Mouse (Mus musculus) heart, embryonic 11.5 days (tissue): ENCODE measurements at regions not wholly inside any gene's neighbourhood (a gene's known extent, or its start where the extent isn't known, plus 50 kb on each side); places are given as distances from the start of the nearest gene placed in this dataset.

ENCODE experiments used
- ATAC-seq: fragments of 200-750 bp; cut with Nextera tagmentation; replicated peaks from 2 replicates; pipeline ENCODE4 v1.8.0; 2017; ENCODE audit warnings: moderate library complexity; ENCODE audit not compliant: insufficient number of reproducible peaks, low FRiP score, low TSS enrichment
- H3K27ac ChIP-seq: fragments of 300-500 bp; sonication (generic); 2 replicates; pipeline ENCODE4 v1.5.1; 2014; ENCODE audit warnings: mild to moderate bottlenecking, low read depth, low read length
- H3K27me3 ChIP-seq: fragments of 300-500 bp; sonication (generic); 2 replicates; pipeline ENCODE4 v1.6.1; 2014; ENCODE audit warnings: mild to moderate bottlenecking, low read length, mixed read lengths; ENCODE audit not compliant: control insufficient read depth, insufficient read depth
- H3K36me3 ChIP-seq: fragments of 300-500 bp; sonication (generic); 2 replicates; pipeline ENCODE4 v1.6.1; 2014; ENCODE audit warnings: mild to moderate bottlenecking, low read length, moderate library complexity, mixed read lengths; ENCODE audit not compliant: control insufficient read depth, insufficient read depth
- H3K4me1 ChIP-seq: fragments of 300-500 bp; sonication (generic); 2 replicates; pipeline ENCODE4 v1.6.1; 2014; ENCODE audit warnings: low read length; ENCODE audit not compliant: control insufficient read depth, insufficient read depth
- H3K4me2 ChIP-seq: fragments of 300-500 bp; sonication (generic); 2 replicates; pipeline ENCODE4 v1.6.1; 2014; ENCODE audit warnings: mild to moderate bottlenecking, moderate library complexity
- H3K4me3 ChIP-seq: fragments of 300-500 bp; sonication (generic); 2 replicates; pipeline ENCODE4 v1.5.1; 2014; ENCODE audit warnings: low read depth, low read length
- H3K9ac ChIP-seq: fragments of 300-500 bp; sonication (generic); 2 replicates; pipeline ENCODE4 v1.6.1; 2014; ENCODE audit warnings: mild to moderate bottlenecking, low read depth, low read length, moderate library complexity
- H3K9me3 ChIP-seq: fragments of 300-500 bp; sonication (generic); replicated peaks from 2 replicates; pipeline ENCODE4 v1.6.1; 2016; ENCODE audit warnings: low read length; ENCODE audit not compliant: control insufficient read depth
- WGBS: fragments of 180-500 bp; shearing (Covaris S2); extraction: QIAGEN DNeasy Blood & Tissue Kit; methylation state at CpG from one replicate; pipeline ENCODE4 v1.1.7; 2014; ENCODE audit not compliant: insufficient replicate concordance; 5-methylcytosine and 5-hydroxymethylcytosine counted together

- no peak overlapping the region for H3K27ac ChIP-seq
- H3K9ac ChIP-seq: no peak overlapping the region
- H3K27me3 ChIP-seq: no peaks in the 10 kb centered on the region
- H3K4me3 ChIP-seq: no peak overlapping the region
- no peaks in the 10 kb centered on the region for H3K9me3 ChIP-seq
- ATAC-seq: no peak
- no peak overlapping the region for H3K4me2 ChIP-seq
- WGBS: 80% methylated on average over 2 of the region's 2 CpGs
- no peaks in the 10 kb centered on the region for H3K36me3 ChIP-seq
- H3K4me1 ChIP-seq: no peaks in the 10 kb centered on the region
Measured at GRCm38 (mm10) chr10:9086666-9087065, 200.8 kb upstream of the Sash1 start.

- H3K27ac ChIP-seq: no peak overlapping the region
- H3K4me2 ChIP-seq: no peak overlapping the region
- no peaks in the 10 kb centered on the region for H3K36me3 ChIP-seq
- WGBS: 73% methylated on average over 7 of the region's 7 CpGs
- no peak overlapping the region for H3K4me3 ChIP-seq
- H3K27me3 ChIP-seq: no peaks in the 10 kb centered on the region
- H3K9me3 ChIP-seq: no peaks in the 10 kb centered on the region
- no peak overlapping the region for H3K9ac ChIP-seq
- no peak for ATAC-seq
- H3K4me1 ChIP-seq: no peaks in the 10 kb centered on the region
Measured at GRCm38 (mm10) chr10:9085441-9085840, 199.6 kb upstream of the Sash1 start.

GRCm38 (mm10) chr10:9074916-9075315 is 189.0 kb upstream of the Sash1 start:
- 85% methylated on average over 2 of the region's 2 CpGs for WGBS
- ATAC-seq: no peak
- H3K9me3 ChIP-seq: no peaks in the 10 kb centered on the region
- H3K27ac ChIP-seq: no peak overlapping the region
- H3K9ac ChIP-seq: no peak overlapping the region
- no peaks in the 10 kb centered on the region for H3K27me3 ChIP-seq
- H3K36me3 ChIP-seq: no peaks in the 10 kb centered on the region
- H3K4me1 ChIP-seq: no peaks in the 10 kb centered on the region
- H3K4me3 ChIP-seq: no peak overlapping the region
- H3K4me2 ChIP-seq: no peak overlapping the region

- no peaks in the 10 kb centered on the region for H3K27me3 ChIP-seq
- no peak overlapping the region for H3K27ac ChIP-seq
- no peak overlapping the region for H3K9ac ChIP-seq
- H3K4me2 ChIP-seq: no peak overlapping the region
- WGBS: 13% methylated on average over 5 of the region's 5 CpGs
- H3K9me3 ChIP-seq: no peaks in the 10 kb centered on the region
- H3K36me3 ChIP-seq: no peaks in the 10 kb centered on the region
- no peaks in the 10 kb centered on the region for H3K4me1 ChIP-seq
- no peak overlapping the region for H3K4me3 ChIP-seq
- no peak for ATAC-seq
Measured at GRCm38 (mm10) chr10:9071630-9072029, 185.8 kb upstream of the Sash1 start.

GRCm38 (mm10) chr10:9069608-9070190 is 183.8 kb upstream of the Sash1 start:
- WGBS: 72% methylated on average over 13 of the region's 13 CpGs
- H3K4me3 ChIP-seq: no peak overlapping the region
- H3K4me1 ChIP-seq: no peaks in the 10 kb centered on the region
- no peak overlapping the region for H3K4me2 ChIP-seq
- no peaks in the 10 kb centered on the region for H3K27me3 ChIP-seq
- no peaks in the 10 kb centered on the region for H3K9me3 ChIP-seq
- H3K9ac ChIP-seq: no peak overlapping the region
- H3K27ac ChIP-seq: no peak overlapping the region
- H3K36me3 ChIP-seq: no peaks in the 10 kb centered on the region
- ATAC-seq: no peak

GRCm38 (mm10) chr10:9066566-9066965 is 180.7 kb upstream of the Sash1 start:
- H3K27me3 ChIP-seq: no peaks in the 10 kb centered on the region
- ATAC-seq: no peak
- no peaks in the 10 kb centered on the region for H3K9me3 ChIP-seq
- H3K36me3 ChIP-seq: no peaks in the 10 kb centered on the region
- no peak overlapping the region for H3K4me2 ChIP-seq
- 53% methylated on average over 3 of the region's 3 CpGs for WGBS
- H3K9ac ChIP-seq: no peak overlapping the region
- H3K4me3 ChIP-seq: no peak overlapping the region
- H3K4me1 ChIP-seq: no peaks in the 10 kb centered on the region
- no peak overlapping the region for H3K27ac ChIP-seq

- Histone ChIP-seq H3K4me3 (no peak overlapping the region), H3K4me1 (no peaks in the 10 kb centered on the region), H3K9ac (no peak overlapping the region), H3K4me2 (no peak overlapping the region), H3K9me3 (no peaks in the 10 kb centered on the region), H3K36me3 (no peaks in the 10 kb centered on the region), H3K27me3 (no peaks in the 10 kb centered on the region), H3K27ac (no peak overlapping the region)
- 83% methylated on average over 3 of the region's 3 CpGs for WGBS
- ATAC-seq: no peak
Measured at GRCm38 (mm10) chr10:9061979-9062378, 176.1 kb upstream of the Sash1 start.

- Histone ChIP-seq H3K27ac (no peak overlapping the region), H3K4me1 (no peaks in the 10 kb centered on the region), H3K4me3 (no peak overlapping the region), H3K36me3 (no peaks in the 10 kb centered on the region), H3K27me3 (no peaks in the 10 kb centered on the region), H3K9ac (no peak overlapping the region), H3K4me2 (no peak overlapping the region), H3K9me3 (no peaks in the 10 kb centered on the region)
- 58% methylated on average over 3 of the region's 3 CpGs for WGBS
- ATAC-seq: no peak
Measured at GRCm38 (mm10) chr10:9055274-9055673, 169.4 kb upstream of the Sash1 start.

GRCm38 (mm10) chr10:9053371-9053770 is 167.5 kb upstream of the Sash1 start:
- H3K4me1 ChIP-seq: no peaks in the 10 kb centered on the region
- no peak overlapping the region for H3K27ac ChIP-seq
- 55% methylated on average over 4 of the region's 4 CpGs for WGBS
- no peak overlapping the region for H3K4me2 ChIP-seq
- no peak overlapping the region for H3K4me3 ChIP-seq
- H3K9me3 ChIP-seq: no peaks in the 10 kb centered on the region
- no peak for ATAC-seq
- H3K27me3 ChIP-seq: no peaks in the 10 kb centered on the region
- H3K9ac ChIP-seq: no peak overlapping the region
- H3K36me3 ChIP-seq: no peaks in the 10 kb centered on the region
